18 mouse cellular contexts compared by ENCODE assay signal in genomic region chr8:88939071-88939746, GRCm38 (mm10).
DNase-seq lines count a peak whose midpoint lies in the region; ATAC-seq and TF ChIP-seq lines count a peak whose summit lies in the region.
"Had no signal": no experiment of that assay in that cellular context is flagged by ENCODE, and none has a peak within 500 bp of the region (broad histone marks: within the 10 kb centered on the region; RNA-seq: fewer than 3 reads in every experiment).

No protein-coding gene starts in this region.

- no peak overlapping the region for H3K9ac ChIP-seq in forebrain, embryonic 16.5 days (replicated peaks; ENCODE audit: low read depth, low read length)
- H3K9ac ChIP-seq in CH12.LX (ENCODE audit: insufficient read depth, low read depth): no peak overlapping the region
- H3K9ac ChIP-seq in midbrain, embryonic 14.5 days (replicated peaks; ENCODE audit: low read length): no peak overlapping the region

- dilution Hi-C loops in CH12.LX (cut with MboI; ENCODE audit: extremely low pct_ligation_motif_present, extremely low pct_unique_long_range_greater_than_20kb, low sequenced_read_pairs): no loop called here

- WGBS in forebrain, embryonic 16.5 days: 40% methylated on average over 16 of the region's 16 CpGs
- WGBS in forebrain, embryonic 10.5 days: 75% methylated on average over 16 of the region's 16 CpGs
- WGBS in midbrain, embryonic 14.5 days: 34% methylated on average over 16 of the region's 16 CpGs

- intact Hi-C loops in heart, postnatal 25 days (cut with DNase I): no loop called here

- no peak overlapping the region for H3K4me2 ChIP-seq in forebrain, embryonic 16.5 days (ENCODE audit: low read length)
- H3K4me2 ChIP-seq in CH12.LX (ENCODE audit: insufficient read depth, low read depth, poor library complexity, severe bottlenecking): peak overlapping the region; percentile 44
- H3K4me2 ChIP-seq in midbrain, embryonic 14.5 days (ENCODE audit: low read length): 0 out of 2 replicates have a peak overlapping the region, but pooled peaks have one; percentile 2

- TF ChIP-seq EP300 in CH12.LX (IDR thresholded peaks at IDR 0.05; ENCODE audit: low read length): no peak

- ATAC-seq in forebrain, embryonic 16.5 days: 0 out of 2 replicates have a peak, but pooled peaks have one; percentile 23
- no peak for ATAC-seq in midbrain, embryonic 14.5 days (ENCODE audit: low FRiP score, low TSS enrichment)

- H3K27me3 ChIP-seq in forebrain, embryonic 16.5 days (replicated peaks; ENCODE audit: control insufficient read depth, insufficient read depth, low read length): no peaks in the 10 kb centered on the region
- 0 out of 2 replicates have a peak, but pooled peaks cover 17% of the 10 kb centered on the region for H3K27me3 ChIP-seq in forebrain, embryonic 10.5 days (ENCODE audit: poor library complexity, severe bottlenecking)
- H3K27me3 ChIP-seq in CH12.LX (replicated peaks): no peaks in the 10 kb centered on the region
- no peaks in the 10 kb centered on the region for H3K27me3 ChIP-seq in midbrain, embryonic 14.5 days (ENCODE audit: control insufficient read depth, insufficient read depth, low read length)

- in situ Hi-C loops in CH12.LX (cut with MboI; ENCODE audit: low pct_ligation_motif_present, low pct_unique_long_range_greater_than_20kb, low sequenced_read_pairs): no loop called here

- TF ChIP-seq CTCF in CH12.LX (conservative IDR thresholded peaks at IDR 0.05 in 1 of 2, IDR thresholded peaks at IDR 0.05 in 1 of 2; ENCODE audit: low read depth in 2 of 2, low read length in 2 of 2): no peak
- TF ChIP-seq CTCF in brain, embryonic 14.5 days (IDR thresholded peaks at IDR 0.05; ENCODE audit: borderline replicate concordance, extremely low read depth, insufficient read depth, insufficient read length): no peak

- TF ChIP-seq RAD21 in CH12.LX (IDR thresholded peaks at IDR 0.05; ENCODE audit: low read depth, low read length): no peak

- no peaks in the 10 kb centered on the region for H3K9me3 ChIP-seq in forebrain, embryonic 16.5 days (ENCODE audit: control insufficient read depth, low read length)
- H3K9me3 ChIP-seq in forebrain, embryonic 10.5 days: peaks cover 2% of the 10 kb centered on the region; the same call in 1 of the 2 replicates
- H3K9me3 ChIP-seq in CH12.LX (replicated peaks; ENCODE audit: low read length): peaks cover 37% of the 10 kb centered on the region
- H3K9me3 ChIP-seq in midbrain, embryonic 14.5 days (ENCODE audit: control insufficient read depth, low read length): no peaks in the 10 kb centered on the region
- H3K9me3 ChIP-seq: limb, embryonic 10.5 days had no signal

- H3K36me3 ChIP-seq in forebrain, embryonic 16.5 days (ENCODE audit: control insufficient read depth, insufficient read depth): no peaks in the 10 kb centered on the region
- H3K36me3 ChIP-seq in forebrain, embryonic 10.5 days (replicated peaks): no peaks in the 10 kb centered on the region
- H3K36me3 ChIP-seq in CH12.LX (replicated peaks in 1 of 2; ENCODE audit: control insufficient read depth in 1 of 2, insufficient read depth in 1 of 2, low read length in 1 of 2): no peaks in the 10 kb centered on the region
- no peaks in the 10 kb centered on the region for H3K36me3 ChIP-seq in midbrain, embryonic 14.5 days (ENCODE audit: control insufficient read depth, insufficient read depth, low read length)
- H3K36me3 ChIP-seq: limb, embryonic 10.5 days had no signal

- no peaks in the 10 kb centered on the region; the same call in 1 of the 2 replicates for H3K4me1 ChIP-seq in forebrain, embryonic 16.5 days (replicated peaks; ENCODE audit: control insufficient read depth, insufficient read depth, low read length)
- H3K4me1 ChIP-seq in forebrain, embryonic 10.5 days: peaks cover 26% of the 10 kb centered on the region
- H3K4me1 ChIP-seq in CH12.LX (ENCODE audit: control insufficient read depth in 1 of 2, insufficient read depth in 2 of 2): no peaks in the 10 kb centered on the region
- H3K4me1 ChIP-seq in midbrain, embryonic 14.5 days (ENCODE audit: control insufficient read depth, insufficient read depth, low read length): peaks cover 13% of the 10 kb centered on the region

- TF ChIP-seq POLR2A in CH12.LX (IDR thresholded peaks at IDR 0.05; ENCODE audit: low read depth, low read length): no peak
- no peak for TF ChIP-seq POLR2A in brain, embryonic 14.5 days (IDR thresholded peaks at IDR 0.05; ENCODE audit: borderline replicate concordance, extremely low read depth, insufficient read depth, insufficient read length, poor library complexity, severe bottlenecking)

- H3K27ac ChIP-seq in forebrain, embryonic 16.5 days (ENCODE audit: low read length): no peak overlapping the region
- no peak overlapping the region for H3K27ac ChIP-seq in forebrain, embryonic 10.5 days
- no peak overlapping the region for H3K27ac ChIP-seq in CH12.LX (ENCODE audit: insufficient read depth, low read depth)
- no peak overlapping the region for H3K27ac ChIP-seq in midbrain, embryonic 14.5 days (replicated peaks; ENCODE audit: low read depth, low read length)
- H3K27ac ChIP-seq: limb, embryonic 10.5 days had no signal

- no peak overlapping the region for H3K4me3 ChIP-seq in forebrain, embryonic 16.5 days (replicated peaks; ENCODE audit: low read length)
- no peak overlapping the region for H3K4me3 ChIP-seq in forebrain, embryonic 10.5 days
- H3K4me3 ChIP-seq in CH12.LX (replicated peaks in 1 of 3; ENCODE audit: low read depth in 2 of 3, low read length in 2 of 3, poor library complexity in 1 of 3): no peak overlapping the region
- H3K4me3 ChIP-seq in midbrain, embryonic 14.5 days (replicated peaks; ENCODE audit: low read depth, low read length): no peak overlapping the region
- H3K4me3 ChIP-seq: limb, embryonic 10.5 days; myocyte had no signal

- no peaks in the 10 kb centered on the region for H3K79me2 ChIP-seq in CH12.LX (replicated peaks; ENCODE audit: control insufficient read depth, extremely low read depth, insufficient read depth, poor library complexity, severe bottlenecking)

- DNase-seq in forebrain, embryonic 10.5 days (ENCODE audit: extremely low spot score, low spot score): no peak
- DNase-seq in CH12.LX (ENCODE audit: extremely low read depth): no peak
- DNase-seq in brain, embryonic 14.5 days (ENCODE audit: low read depth): peak; percentile 47
- DNase-seq in midbrain, embryonic 14.5 days: peak; percentile 24
- DNase-seq in heart, postnatal 4 days: no peak
- no peak for DNase-seq in adrenal gland, postnatal 36 days
- DNase-seq in heart, postnatal 25 days (ENCODE audit: low spot score): no peak
- DNase-seq: adrenal gland, postnatal 10 days; cerebellum, adult 18-20 months; cerebellum, postnatal 25 days; gastrocnemius, postnatal 36 days; kidney, postnatal 4 days; lung, adult 18-20 months; lung, postnatal 14 days; thymus, postnatal 25 days had no signal

TF ChIP-seq in CH12.LX, 34 proteins besides CTCF, POLR2A, EP300 and RAD21:
- no peak for TF ChIP-seq MAX (IDR thresholded peaks at IDR 0.05; ENCODE audit: low read length)
- TF ChIP-seq ETS1 (conservative IDR thresholded peaks at IDR 0.05; ENCODE audit: low read depth, low read length): no peak
- TF ChIP-seq ZMIZ1 (IDR thresholded peaks at IDR 0.05; ENCODE audit: low read depth, low read length): no peak

Comparison
In these comparisons a context has a peak if more than half of its experiments do, and no peak if none do; other contexts are left out.
1. DNase-seq: peak in brain, embryonic 14.5 days (single experiment) and midbrain, embryonic 14.5 days (single experiment); none in forebrain, embryonic 10.5 days (single experiment), CH12.LX (single experiment), heart, postnatal 4 days (single experiment), adrenal gland, postnatal 36 days (0 of 2) and heart, postnatal 25 days (single experiment).